Mouse (Mus musculus) effector memory CD4-positive, alpha-beta T cell, adult 7 months (primary cell): ENCODE data around the gene Tomm40. TPM values are rescaled to one million over a fixed set of nuclear protein-coding genes. Genes with fewer than 3 reads are reported as not detected.

Source experiments
- polyA plus RNA-seq: library from polyadenylated mRNA; unstranded; fragments of 100-300 nt; shearing (Covaris generic); gene quantifications from one replicate; pipeline ENCODE4 v1.2.1, GENCODE M21; 2017

The Tomm40 gene
- polyA plus RNA-seq: 63.8 TPM

DNA sequence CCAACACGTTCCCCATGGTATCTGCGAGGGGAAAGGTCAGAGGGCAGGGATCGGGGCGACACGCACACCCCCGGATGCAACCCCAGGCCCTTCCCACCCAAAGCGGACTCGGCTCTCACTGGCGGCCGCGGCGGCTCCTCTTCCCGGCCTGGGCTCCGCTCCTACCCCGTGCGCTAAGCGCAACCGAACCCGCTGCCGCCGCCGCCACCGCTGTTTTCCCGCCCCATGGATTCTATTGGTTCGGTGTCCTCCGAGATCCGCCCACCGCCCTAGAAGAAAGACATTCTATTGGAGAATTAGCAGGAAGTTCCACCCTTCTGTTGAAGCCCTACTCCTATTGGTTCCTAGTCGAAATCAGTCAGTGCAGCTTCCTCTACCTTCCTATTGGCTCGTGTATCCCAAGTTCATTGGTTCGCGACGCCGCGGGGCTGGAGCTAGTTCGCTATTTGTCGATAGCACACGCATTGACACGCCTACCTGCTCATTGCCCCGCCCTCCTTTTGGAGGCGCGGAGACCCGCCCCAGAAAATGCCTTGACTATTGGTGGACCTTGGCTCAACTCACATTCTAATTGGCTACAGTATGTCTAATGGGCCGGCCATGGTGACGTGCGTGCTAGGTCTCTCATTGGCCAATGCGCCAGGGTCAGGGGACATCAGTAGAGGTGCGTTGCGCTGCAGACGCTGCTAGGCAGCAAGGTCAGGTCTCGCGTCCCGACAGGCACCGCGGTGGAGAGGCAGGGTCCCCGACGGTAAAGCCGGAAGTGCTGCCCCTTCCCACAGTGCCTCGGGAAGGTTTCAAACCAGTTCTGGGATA, at the start of gene Tomm40:
TSS of gene Tomm40 (minus strand) at position 200 of the 816 bp plus-strand sequence.

GRCm38 (mm10) chr7:19750217-19751069, 35.2 kb upstream of the Tomm40 start, which contains the start of gene Nectin2:
Gene Nectin2, minus strand, starts transcription at chr7:19750483.

DNA sequence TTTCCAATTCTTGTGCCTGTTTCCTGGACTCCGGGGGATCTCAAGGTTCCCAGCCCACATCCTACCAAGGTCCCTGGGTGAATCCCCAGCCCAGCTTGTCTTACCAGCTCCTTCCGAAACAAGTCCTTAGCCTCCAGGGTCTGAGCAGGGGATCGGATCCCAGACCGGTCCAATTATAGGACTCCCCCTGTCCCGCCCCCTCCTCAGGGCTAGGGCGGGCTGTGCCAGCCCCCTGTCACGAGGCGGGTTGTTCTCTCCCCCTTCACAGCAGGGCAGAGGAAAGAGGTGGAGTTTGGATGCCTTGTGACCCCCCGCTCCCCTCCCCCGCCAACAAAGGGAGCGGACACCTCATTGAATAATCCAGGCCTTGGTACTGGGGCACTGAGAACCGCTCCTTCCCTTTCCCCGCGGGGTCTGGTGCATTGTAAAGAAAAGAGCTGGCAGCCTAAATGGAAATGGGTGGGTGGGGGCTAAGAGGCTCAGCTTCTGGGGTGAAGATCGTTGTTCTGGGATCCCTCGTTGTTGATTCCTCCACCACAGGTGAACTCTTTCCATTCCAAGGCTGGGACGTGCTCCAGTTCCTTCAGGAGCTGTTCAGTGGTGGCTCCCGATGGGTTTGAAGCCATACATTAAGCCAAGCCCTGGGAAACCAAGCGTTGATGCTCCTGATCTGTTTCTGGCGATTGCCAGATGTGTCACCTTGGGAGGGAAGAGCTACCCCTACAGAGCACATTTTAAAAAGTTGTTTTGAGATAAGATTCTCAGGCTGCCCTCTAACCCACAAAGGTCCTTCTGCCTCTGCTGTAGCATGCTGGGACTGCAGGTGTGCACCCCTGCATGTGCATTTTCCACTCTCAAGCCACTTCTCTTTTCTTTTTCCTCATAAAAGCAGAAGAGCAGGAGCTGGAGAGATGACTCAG, 16.1 kb downstream of the Tomm40 start, which contains the start of gene Apoe:
TSS of gene Apoe (minus strand) at position 282 of the 920 bp plus-strand sequence.

DNA sequence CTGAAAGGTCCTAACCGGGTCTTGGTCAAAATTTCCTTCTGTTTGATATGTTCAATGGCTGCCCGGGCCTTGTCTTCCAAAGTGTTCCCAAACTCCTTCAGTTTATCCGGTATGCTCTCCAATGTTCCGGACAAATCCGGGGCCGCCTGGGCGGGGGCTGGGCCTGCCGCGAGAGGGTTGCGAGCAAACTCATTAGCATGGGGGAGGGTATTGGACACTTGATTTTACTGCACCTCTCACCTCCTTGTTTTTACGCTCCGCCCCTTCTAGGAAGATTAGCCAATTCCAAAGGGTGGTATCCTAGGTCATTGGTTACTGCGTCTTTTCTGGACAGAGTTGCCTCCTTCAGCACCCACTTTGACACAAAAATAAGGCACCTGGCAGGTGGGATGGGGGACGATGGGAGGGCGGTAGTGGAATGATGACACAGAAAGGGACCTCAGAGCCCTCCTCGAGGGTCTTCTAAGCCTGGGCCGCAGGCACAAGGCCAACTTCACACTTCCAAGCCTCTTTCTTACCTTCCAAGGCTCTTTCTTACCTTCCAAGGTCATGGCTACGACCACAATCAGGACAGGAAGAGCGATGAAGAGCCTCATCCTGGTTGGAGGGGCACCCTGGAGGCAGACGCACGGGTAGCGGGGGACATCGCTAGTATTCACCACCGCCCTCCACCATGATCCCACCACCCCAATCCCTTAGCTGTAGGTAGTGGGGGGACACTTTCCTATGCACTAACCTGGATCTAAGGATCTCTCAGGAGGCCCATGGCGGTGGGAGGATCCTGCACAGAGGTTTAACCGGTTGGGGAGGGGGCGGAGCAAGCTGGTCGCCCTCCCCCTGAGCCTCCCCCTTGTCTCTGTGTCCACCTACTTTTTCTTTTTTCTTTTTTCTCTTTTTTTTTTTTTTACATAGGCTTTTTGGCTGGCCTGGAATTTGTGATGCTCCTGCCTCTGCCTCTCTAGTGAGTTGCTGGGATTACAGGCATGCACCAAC, 23.1 kb downstream of the Tomm40 start, which contains the start of gene Apoc1:
TSS of gene Apoc1 (minus strand) at position 788 of the 993 bp plus-strand sequence.

DNA sequence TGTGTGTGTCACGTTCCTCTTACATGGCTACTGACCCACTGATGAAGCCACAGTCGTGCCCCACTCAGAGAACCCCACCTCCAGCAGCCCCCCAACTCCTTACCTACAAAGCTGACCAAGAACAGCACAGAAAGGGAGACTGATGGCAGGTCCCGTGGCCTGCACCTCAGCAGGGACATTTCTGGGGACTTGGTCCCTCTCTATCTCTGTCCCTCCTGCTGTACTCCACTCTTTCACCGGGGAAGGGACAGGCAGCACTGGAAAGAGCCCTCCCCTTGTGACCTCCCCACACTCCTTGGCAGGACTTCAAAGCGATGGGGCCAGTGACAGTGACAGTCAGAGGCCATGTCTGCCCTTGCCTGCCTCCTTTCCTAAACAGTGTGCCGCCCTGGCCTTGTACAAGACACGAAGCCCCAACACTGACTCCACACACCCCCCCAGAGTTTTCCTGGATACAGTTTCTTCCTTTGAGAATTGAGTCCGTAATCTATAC, 34.0 kb downstream of the Tomm40 start, which contains the start of the genes Gm44805 and Apoc4:
TSS of gene Gm44805 (minus strand) at position 222 of the 493 bp plus-strand sequence.
TSS of gene Apoc4 (minus strand) at position 278 of the 493 bp plus-strand sequence.

GRCm38 (mm10) chr7:19677872-19678271, 37.4 kb downstream of the Tomm40 start, which contains the start of gene Apoc2:
Gene Apoc2, minus strand, starts transcription at chr7:19677941.

GRCm38 (mm10) chr7:19664955-19665841, 50.0 kb downstream of the Tomm40 start, which contains the start of gene Clptm1:
Gene Clptm1, minus strand, starts transcription at chr7:19665033.

Other genes starting within 250 kb of the Tomm40 start
- gene Bloc1s3, start 207.1 kb downstream of the Tomm40 start, polyA plus RNA-seq: 3.8 TPM
- 48.8 TPM for gene Trappc6a, start 207.0 kb downstream of the Tomm40 start, polyA plus RNA-seq
- not detected for gene Nkpd1, start 197.6 kb downstream of the Tomm40 start, polyA plus RNA-seq
- gene Ppp1r37, start 152.4 kb downstream of the Tomm40 start, polyA plus RNA-seq: 15.6 TPM
- 1.8 TPM for gene Zfp296, start 138.2 kb downstream of the Tomm40 start, polyA plus RNA-seq
- gene Gemin7, start 137.8 kb downstream of the Tomm40 start, polyA plus RNA-seq: 105 TPM
- 49.4 TPM for gene Clasrp, start 111.0 kb downstream of the Tomm40 start, polyA plus RNA-seq
- 249 TPM for gene Relb, start 86.0 kb downstream of the Tomm40 start, polyA plus RNA-seq
- gene Clptm1, start 50.4 kb downstream of the Tomm40 start, polyA plus RNA-seq: 121 TPM
- gene Apoc2, start 37.5 kb downstream of the Tomm40 start, polyA plus RNA-seq: not detected
- gene Gm44805, start 34.0 kb downstream of the Tomm40 start, polyA plus RNA-seq: not detected
- 0.18 TPM for gene Apoc4, start 34.0 kb downstream of the Tomm40 start, polyA plus RNA-seq
- not detected for gene Apoc1, start 22.8 kb downstream of the Tomm40 start, polyA plus RNA-seq
- 1.3 TPM for gene Apoe, start 16.2 kb downstream of the Tomm40 start, polyA plus RNA-seq
- not detected for gene Nectin2, start 35.0 kb upstream of the Tomm40 start, polyA plus RNA-seq
- 0.65 TPM for gene Bcam, start 55.6 kb upstream of the Tomm40 start, polyA plus RNA-seq
- gene Cblc, start 81.4 kb upstream of the Tomm40 start, polyA plus RNA-seq: not detected
- 199 TPM for gene Bcl3, start 107.3 kb upstream of the Tomm40 start, polyA plus RNA-seq
- not detected for gene Gm19345, start 136.6 kb upstream of the Tomm40 start, polyA plus RNA-seq
- gene Ceacam16, start 145.9 kb upstream of the Tomm40 start, polyA plus RNA-seq: not detected
- gene Ceacam19, start 172.5 kb upstream of the Tomm40 start, polyA plus RNA-seq: not detected
- 42.3 TPM for gene Pvr, start 205.7 kb upstream of the Tomm40 start, polyA plus RNA-seq
- 0.94 TPM for gene Igsf23, start 235.3 kb upstream of the Tomm40 start, polyA plus RNA-seq
- gene Ceacam20, start 250.0 kb upstream of the Tomm40 start, polyA plus RNA-seq: 0.18 TPM